Mouse (Mus musculus) midbrain, embryonic 10.5 days (tissue): ENCODE measurements at regions not wholly inside any gene's neighbourhood (a gene's known extent, or its start where the extent isn't known, plus 50 kb on each side); places are given as distances from the start of the nearest gene placed in this dataset.

Source experiments
- DNase-seq: peaks from one replicate; pipeline ENCODE4 v3.0.0-alpha.2; 2017; ENCODE audit warnings: low spot score
- H3K27ac ChIP-seq: fragments of 300-500 bp; sonication (generic); replicated peaks from 2 replicates; pipeline ENCODE4 v1.5.1; 2016; ENCODE audit warnings: mild to moderate bottlenecking
- H3K27me3 ChIP-seq: fragments of 300-500 bp; sonication (generic); 2 replicates; pipeline ENCODE4 v1.6.1; 2016; ENCODE audit warnings: low read depth, mild to moderate bottlenecking; ENCODE audit not compliant: poor library complexity, severe bottlenecking
- H3K36me3 ChIP-seq: fragments of 300-500 bp; sonication (generic); 2 replicates; pipeline ENCODE4 v1.6.1; 2016; ENCODE audit warnings: mild to moderate bottlenecking, moderate library complexity
- H3K4me1 ChIP-seq: fragments of 300-500 bp; sonication (generic); 2 replicates; pipeline ENCODE4 v1.6.1; 2016
- H3K4me3 ChIP-seq: fragments of 300-500 bp; sonication (generic); 2 replicates; pipeline ENCODE4 v1.5.1; 2016; ENCODE audit warnings: mild to moderate bottlenecking, moderate library complexity
- H3K9me3 ChIP-seq: fragments of 300-500 bp; sonication (generic); replicated peaks from 2 replicates; pipeline ENCODE4 v1.6.1; 2016; ENCODE audit warnings: mild to moderate bottlenecking
- WGBS: fragments of 180-500 bp; shearing (Covaris S2); methylation state at CpG from one replicate; pipeline ENCODE4 v1.1.7; 2016; 5-methylcytosine and 5-hydroxymethylcytosine counted together

- H3K9me3 ChIP-seq = no peaks in the 10 kb centered on the region
- H3K36me3 ChIP-seq = no peaks in the 10 kb centered on the region
- no peak overlapping the region for H3K27ac ChIP-seq
- no peak for DNase-seq
- H3K4me3 ChIP-seq = no peak overlapping the region
- whole genome bisulfite sequencing = 90% methylated on average over 1 of the region's 1 CpGs
- H3K4me1 ChIP-seq = 0 out of 2 replicates have a peak, but pooled peaks cover 3% of the 10 kb centered on the region
- no peaks in the 10 kb centered on the region for H3K27me3 ChIP-seq
Observed at GRCm38 (mm10) chr4:82183974-82184373, 521.6 kb downstream of the Nfib start.

GRCm38 (mm10) chr4:82178112-82178511 lies 527.4 kb downstream of the Nfib start:
- Histone ChIP-seq H3K27me3 (no peaks in the 10 kb centered on the region), H3K9me3 (no peaks in the 10 kb centered on the region), H3K4me3 (no peak overlapping the region), H3K4me1 (0 out of 2 replicates have a peak, but pooled peaks cover 3% of the 10 kb centered on the region), H3K36me3 (no peaks in the 10 kb centered on the region), H3K27ac (no peak overlapping the region)
- DNase-seq = no peak
- WGBS = 93% methylated on average over 5 of the region's 5 CpGs

- DNase-seq = no peak
- WGBS = 93% methylated on average over 8 of the region's 8 CpGs
- H3K4me1 ChIP-seq = no peaks in the 10 kb centered on the region
Observed at GRCm38 (mm10) chr4:82176723-82177122, 528.8 kb downstream of the Nfib start.

GRCm38 (mm10) chr4:82173461-82174085 lies 532.0 kb downstream of the Nfib start:
- no peak for DNase-seq
- no peak overlapping the region for H3K27ac ChIP-seq
- WGBS = 80% methylated on average over 17 of the region's 17 CpGs
- no peaks in the 10 kb centered on the region for H3K4me1 ChIP-seq
- H3K9me3 ChIP-seq = no peaks in the 10 kb centered on the region
- H3K36me3 ChIP-seq = no peaks in the 10 kb centered on the region
- no peaks in the 10 kb centered on the region for H3K27me3 ChIP-seq
- H3K4me3 ChIP-seq = no peak overlapping the region

More at GRCm38 (mm10) chr4:82176723-82177122, 528.8 kb downstream of the Nfib start:
- H3K4me3 ChIP-seq = no peak overlapping the region
- H3K27ac ChIP-seq = no peak overlapping the region
- H3K36me3 ChIP-seq = no peaks in the 10 kb centered on the region
- no peaks in the 10 kb centered on the region for H3K27me3 ChIP-seq
- H3K9me3 ChIP-seq = no peaks in the 10 kb centered on the region

GRCm38 (mm10) chr4:82170930-82171329 lies 534.6 kb downstream of the Nfib start:
- no peaks in the 10 kb centered on the region for H3K36me3 ChIP-seq
- H3K27ac ChIP-seq = no peak overlapping the region
- no peak overlapping the region for H3K4me3 ChIP-seq
- no peaks in the 10 kb centered on the region for H3K27me3 ChIP-seq
- 78% methylated on average over 4 of the region's 4 CpGs for WGBS
- H3K4me1 ChIP-seq = 0 out of 2 replicates have a peak, but pooled peaks cover 3% of the 10 kb centered on the region
- DNase-seq = no peak
- no peaks in the 10 kb centered on the region for H3K9me3 ChIP-seq

- 90% methylated on average over 5 of the region's 5 CpGs for WGBS
- no peaks in the 10 kb centered on the region for H3K27me3 ChIP-seq
- no peak overlapping the region for H3K27ac ChIP-seq
- no peaks in the 10 kb centered on the region for H3K9me3 ChIP-seq
- no peak for DNase-seq
- 0 out of 2 replicates have a peak, but pooled peaks cover 3% of the 10 kb centered on the region for H3K4me1 ChIP-seq
- H3K4me3 ChIP-seq = no peak overlapping the region
- H3K36me3 ChIP-seq = no peaks in the 10 kb centered on the region
Observed at GRCm38 (mm10) chr4:82168032-82168431, 537.5 kb downstream of the Nfib start.

- no peaks in the 10 kb centered on the region for H3K9me3 ChIP-seq
- H3K36me3 ChIP-seq = no peaks in the 10 kb centered on the region
- no peak for DNase-seq
- WGBS = 77% methylated on average over 5 of the region's 5 CpGs
- H3K4me1 ChIP-seq = 0 out of 2 replicates have a peak, but pooled peaks cover 3% of the 10 kb centered on the region
- no peaks in the 10 kb centered on the region for H3K27me3 ChIP-seq
- H3K4me3 ChIP-seq = no peak overlapping the region
- no peak overlapping the region for H3K27ac ChIP-seq
Observed at GRCm38 (mm10) chr4:82167396-82167795, 538.2 kb downstream of the Nfib start.

GRCm38 (mm10) chr4:82166826-82167225 lies 538.7 kb downstream of the Nfib start:
- H3K36me3 ChIP-seq = no peaks in the 10 kb centered on the region
- no peak for DNase-seq
- WGBS = 86% methylated on average over 1 of the region's 1 CpGs
- H3K4me3 ChIP-seq = no peak overlapping the region
- 0 out of 2 replicates have a peak, but pooled peaks cover 3% of the 10 kb centered on the region for H3K4me1 ChIP-seq
- no peak overlapping the region for H3K27ac ChIP-seq
- no peaks in the 10 kb centered on the region for H3K9me3 ChIP-seq
- H3K27me3 ChIP-seq = no peaks in the 10 kb centered on the region

GRCm38 (mm10) chr4:82166087-82166486 lies 539.5 kb downstream of the Nfib start:
- Histone ChIP-seq H3K9me3 (no peaks in the 10 kb centered on the region), H3K4me3 (no peak overlapping the region), H3K27ac (no peak overlapping the region), H3K27me3 (no peaks in the 10 kb centered on the region), H3K4me1 (peaks cover 3% of the 10 kb centered on the region; the same call in 1 of the 2 replicates), H3K36me3 (no peaks in the 10 kb centered on the region)
- WGBS = 93% methylated on average over 6 of the region's 6 CpGs
- DNase-seq = no peak

- 70% methylated on average over 1 of the region's 1 CpGs for WGBS
- peaks cover 3% of the 10 kb centered on the region; the same call in 1 of the 2 replicates for H3K4me1 ChIP-seq
- DNase-seq = no peak
- no peaks in the 10 kb centered on the region for H3K9me3 ChIP-seq
- H3K27ac ChIP-seq = no peak overlapping the region
- H3K4me3 ChIP-seq = no peak overlapping the region
- no peaks in the 10 kb centered on the region for H3K27me3 ChIP-seq
- H3K36me3 ChIP-seq = no peaks in the 10 kb centered on the region
Observed at GRCm38 (mm10) chr4:82164058-82164457, 541.5 kb downstream of the Nfib start.

- H3K27me3 ChIP-seq = no peaks in the 10 kb centered on the region
- H3K9me3 ChIP-seq = no peaks in the 10 kb centered on the region
- no peak overlapping the region for H3K27ac ChIP-seq
- WGBS = 69% methylated on average over 2 of the region's 2 CpGs
- no peaks in the 10 kb centered on the region; the same call in 1 of the 2 replicates for H3K4me1 ChIP-seq
- no peak overlapping the region for H3K4me3 ChIP-seq
- DNase-seq = no peak
- H3K36me3 ChIP-seq = no peaks in the 10 kb centered on the region
Observed at GRCm38 (mm10) chr4:82161818-82162217, 543.7 kb downstream of the Nfib start.

GRCm38 (mm10) chr4:82161232-82161631 lies 544.3 kb downstream of the Nfib start:
- DNase-seq = no peak
- Histone ChIP-seq H3K27ac (no peak overlapping the region), H3K4me3 (no peak overlapping the region), H3K9me3 (no peaks in the 10 kb centered on the region), H3K27me3 (no peaks in the 10 kb centered on the region), H3K36me3 (no peaks in the 10 kb centered on the region), H3K4me1 (no peaks in the 10 kb centered on the region; the same call in 1 of the 2 replicates)
- 83% methylated on average over 2 of the region's 2 CpGs for WGBS

- no peak overlapping the region for H3K4me3 ChIP-seq
- H3K4me1 ChIP-seq = no peaks in the 10 kb centered on the region; the same call in 1 of the 2 replicates
- 84% methylated on average over 5 of the region's 5 CpGs for WGBS
- H3K27me3 ChIP-seq = no peaks in the 10 kb centered on the region
- no peak overlapping the region for H3K27ac ChIP-seq
- DNase-seq = no peak
- H3K9me3 ChIP-seq = no peaks in the 10 kb centered on the region
- H3K36me3 ChIP-seq = no peaks in the 10 kb centered on the region
Observed at GRCm38 (mm10) chr4:82160233-82160632, 545.3 kb downstream of the Nfib start.
